Mouse (Mus musculus): Measurements from ENCODE around the gene Ccdc162.

Ccdc162 gene

GRCm38 (mm10) chr10:41578541-41578940 lies 137.9 kb downstream of the Ccdc162 start:
- no peak for DNase-seq (ENCODE audit: low spot score in 2 of 2)

GRCm38 (mm10) chr10:41576328-41576833 lies 140.1 kb downstream of the Ccdc162 start:
- DNase-seq (ENCODE audit: low spot score in 2 of 2) = no peak

GRCm38 (mm10) chr10:41575451-41576327 lies 140.7 kb downstream of the Ccdc162 start:
- DNase-seq (ENCODE audit: low spot score in 2 of 2) = no peak

- DNase-seq (ENCODE audit: low spot score in 2 of 2) = peak; percentile 59 to 65
Measured at GRCm38 (mm10) chr10:41573190-41573589, 143.2 kb downstream of the Ccdc162 start.

GRCm38 (mm10) chr10:41572274-41572673 lies 144.2 kb downstream of the Ccdc162 start:
- DNase-seq (ENCODE audit: low spot score in 2 of 2) = no peak

- no peak for DNase-seq (ENCODE audit: low spot score in 2 of 2)
Measured at GRCm38 (mm10) chr10:41571065-41571464, 145.4 kb downstream of the Ccdc162 start.

- DNase-seq (ENCODE audit: low spot score in 2 of 2) = no peak
Measured at GRCm38 (mm10) chr10:41568306-41568705, 148.1 kb downstream of the Ccdc162 start.

- DNase-seq (ENCODE audit: low spot score in 2 of 2) = no peak
Measured at GRCm38 (mm10) chr10:41565141-41565540, 151.3 kb downstream of the Ccdc162 start.

GRCm38 (mm10) chr10:41561701-41562395 lies 154.6 kb downstream of the Ccdc162 start:
- DNase-seq (ENCODE audit: low spot score in 2 of 2) = no peak

GRCm38 (mm10) chr10:41558401-41558800 lies 158.0 kb downstream of the Ccdc162 start:
- DNase-seq (ENCODE audit: low spot score in 2 of 2) = no peak

GRCm38 (mm10) chr10:41555081-41555480 lies 161.4 kb downstream of the Ccdc162 start:
- DNase-seq (ENCODE audit: low spot score in 2 of 2) = no peak

- DNase-seq (ENCODE audit: low spot score in 2 of 2) = no peak
Measured at GRCm38 (mm10) chr10:41553711-41554110, 162.7 kb downstream of the Ccdc162 start.

GRCm38 (mm10) chr10:41552847-41553589 lies 163.4 kb downstream of the Ccdc162 start:
- DNase-seq (ENCODE audit: low spot score in 2 of 2) = peak; percentile 51 to 56

- DNase-seq (ENCODE audit: low spot score in 2 of 2) = no peak
Measured at GRCm38 (mm10) chr10:41552319-41552718, 164.1 kb downstream of the Ccdc162 start.

- no peak for DNase-seq (ENCODE audit: low spot score in 2 of 2)
Measured at GRCm38 (mm10) chr10:41550711-41551110, 165.7 kb downstream of the Ccdc162 start.

GRCm38 (mm10) chr10:41546396-41547165 lies 169.9 kb downstream of the Ccdc162 start:
- DNase-seq (ENCODE audit: low spot score in 2 of 2) = no peak

- no peak for DNase-seq (ENCODE audit: low spot score in 2 of 2)
Measured at GRCm38 (mm10) chr10:41545224-41545755, 171.1 kb downstream of the Ccdc162 start.

GRCm38 (mm10) chr10:41544481-41545190 lies 171.8 kb downstream of the Ccdc162 start:
- no peak for DNase-seq (ENCODE audit: low spot score in 2 of 2)

GRCm38 (mm10) chr10:41543844-41544243 lies 172.6 kb downstream of the Ccdc162 start:
- DNase-seq (ENCODE audit: low spot score in 2 of 2) = no peak

GRCm38 (mm10) chr10:41543439-41543838 lies 173.0 kb downstream of the Ccdc162 start:
- no peak for DNase-seq (ENCODE audit: low spot score in 2 of 2)

Measured in right cerebral cortex, postnatal 10 days (tissue).